Mouse (Mus musculus): ENCODE measurements around the gene Prm2.
A peak's percentile ranks its signal among the peaks of the same experiment; 100 is the strongest.

Prm2 gene

GRCm38 (mm10) chr16:10796034-10796433, at the start of gene Prm2:
TSS of gene Prm2 (minus strand) at chr16:10796134.
- DNase-seq (ENCODE audit: low spot score in 2 of 2): no peak

GRCm38 (mm10) chr16:10844319-10844670, 48.4 kb upstream of the Prm2 start:
- no peak for DNase-seq (ENCODE audit: low spot score in 2 of 2)

DNA sequence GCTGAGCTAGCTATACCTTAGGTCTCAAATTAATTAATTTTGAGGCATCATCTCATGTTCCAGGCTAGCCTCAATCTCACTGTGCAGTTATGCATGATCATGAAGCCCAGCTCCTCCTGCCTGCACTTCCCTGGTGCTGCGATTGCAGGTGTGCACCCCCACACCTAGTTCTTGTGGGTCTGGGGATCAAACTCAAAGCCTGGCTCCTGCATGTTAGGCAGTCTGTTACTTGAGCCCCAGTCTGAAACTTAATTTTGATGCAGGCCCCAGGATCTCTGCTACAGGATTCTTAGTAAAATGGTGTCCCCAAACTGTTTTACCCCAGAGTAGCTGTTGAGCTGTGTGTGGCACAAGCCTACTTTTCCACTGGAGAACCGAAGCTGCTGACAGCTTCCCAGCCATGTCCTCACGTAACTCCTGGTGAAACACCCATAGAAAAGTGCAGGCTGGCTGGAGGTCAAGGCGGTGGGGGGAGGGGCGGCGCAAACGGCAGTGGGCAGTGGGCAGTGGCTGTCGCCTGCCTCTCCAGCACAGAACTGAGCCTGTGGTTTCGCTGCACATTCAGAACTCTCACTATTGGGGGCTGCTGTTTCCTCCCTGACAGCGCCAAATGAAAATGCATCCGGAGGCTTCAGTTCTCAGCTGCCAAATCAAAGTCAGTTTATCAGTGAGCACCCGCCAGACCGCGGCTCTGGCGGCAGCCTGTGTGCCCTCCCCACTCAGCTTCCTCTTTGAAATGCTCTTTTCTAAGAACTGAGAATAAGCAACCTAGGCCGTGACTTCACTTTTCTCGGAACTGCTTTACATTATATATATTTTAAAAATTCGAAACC, 47.8 kb upstream of the Prm2 start:
- no peak for DNase-seq (ENCODE audit: low spot score in 2 of 2)

DNA sequence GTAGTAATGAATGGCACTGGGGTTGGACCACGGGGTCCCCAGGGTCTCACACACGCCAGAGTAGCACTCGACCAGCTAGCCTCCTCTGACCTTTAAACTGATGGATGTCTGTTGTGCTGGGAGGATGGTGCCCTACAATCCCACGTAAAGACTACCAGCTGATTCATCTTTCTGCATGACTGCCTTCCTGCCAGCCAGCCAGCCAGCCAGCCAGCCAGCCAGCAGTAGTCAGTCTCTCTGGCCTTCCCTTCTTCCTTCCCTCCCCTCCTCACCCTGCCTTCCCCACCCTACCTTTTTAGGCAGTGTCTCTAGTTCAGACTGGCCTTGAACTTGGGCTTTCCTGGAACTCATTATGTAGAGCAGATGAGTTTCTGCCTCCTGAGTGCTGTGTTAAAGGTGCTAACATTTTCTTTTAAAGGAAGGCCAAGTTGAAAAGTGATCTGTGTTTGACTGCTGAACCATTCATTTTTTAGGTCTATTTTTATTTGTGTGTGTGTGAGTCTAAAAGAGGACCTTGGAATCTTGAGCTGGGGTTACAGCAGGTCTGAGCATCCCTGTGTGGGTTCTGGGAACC, 46.4 kb upstream of the Prm2 start:
- no peak for DNase-seq (ENCODE audit: low spot score in 2 of 2)

DNA sequence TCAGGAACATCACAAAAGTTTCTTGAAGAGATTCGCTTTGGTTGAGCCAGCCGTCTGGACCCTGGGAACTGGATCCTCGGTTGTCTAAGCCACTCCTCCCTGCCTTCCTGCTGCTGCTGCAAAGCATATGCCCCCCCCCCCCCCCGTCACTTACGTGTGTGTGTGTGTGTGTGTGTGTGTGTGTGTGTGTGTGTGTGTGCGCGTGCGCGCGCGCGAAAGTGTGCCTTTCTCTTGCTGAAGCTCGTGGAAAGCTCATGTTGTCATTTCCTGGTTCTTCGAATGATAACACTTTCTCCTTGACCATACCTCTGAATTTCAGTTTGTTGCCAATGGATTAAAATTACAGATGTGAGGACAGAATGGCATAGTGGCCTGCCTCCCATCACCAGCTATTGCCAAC, 44.1 kb upstream of the Prm2 start:
- no peak for DNase-seq (ENCODE audit: low spot score in 2 of 2)

- DNase-seq (ENCODE audit: low spot score in 2 of 2): no peak
Measured at GRCm38 (mm10) chr16:10838487-10839245, 42.7 kb upstream of the Prm2 start.

- DNase-seq (ENCODE audit: low spot score in 2 of 2): no peak
Measured at GRCm38 (mm10) chr16:10837903-10838302, 42.0 kb upstream of the Prm2 start.

- no peak for DNase-seq (ENCODE audit: low spot score in 2 of 2)
Measured at GRCm38 (mm10) chr16:10837250-10837649, 41.3 kb upstream of the Prm2 start.

GRCm38 (mm10) chr16:10836388-10836787, 40.5 kb upstream of the Prm2 start:
- DNase-seq (ENCODE audit: low spot score in 2 of 2): no peak

- DNase-seq (ENCODE audit: low spot score in 2 of 2): peak; percentile 74 to 76
Measured at GRCm38 (mm10) chr16:10834911-10835587, 39.1 kb upstream of the Prm2 start, which contains the start of gene Rmi2. TSS of gene Rmi2 (plus strand) at chr16:10835059.

- no peak for DNase-seq (ENCODE audit: low spot score in 2 of 2)
Measured at GRCm38 (mm10) chr16:10834542-10834910, 38.6 kb upstream of the Prm2 start.

DNA sequence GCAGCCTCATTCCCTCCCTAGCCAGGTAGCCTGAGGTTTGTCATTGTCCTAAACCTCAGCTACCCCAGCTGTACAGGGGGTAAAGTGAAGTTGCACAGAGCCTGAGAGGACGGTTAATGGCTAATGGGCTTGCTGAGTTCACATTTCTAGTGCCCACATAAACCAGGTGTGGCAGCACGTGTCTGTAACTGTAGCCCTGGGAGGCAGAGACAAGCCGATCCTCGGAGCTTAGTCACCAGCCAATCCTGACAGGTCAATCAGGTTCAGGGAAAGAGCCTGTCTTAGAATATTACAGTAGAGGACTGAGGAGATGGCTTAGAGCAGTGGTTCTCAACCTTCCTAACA, 32.5 kb upstream of the Prm2 start:
- peak in 1 of 2 experiments; percentile 50 for DNase-seq (ENCODE audit: low spot score in 2 of 2)

GRCm38 (mm10) chr16:10827766-10828460, 32.0 kb upstream of the Prm2 start:
- DNase-seq (ENCODE audit: low spot score in 2 of 2): no peak

DNA sequence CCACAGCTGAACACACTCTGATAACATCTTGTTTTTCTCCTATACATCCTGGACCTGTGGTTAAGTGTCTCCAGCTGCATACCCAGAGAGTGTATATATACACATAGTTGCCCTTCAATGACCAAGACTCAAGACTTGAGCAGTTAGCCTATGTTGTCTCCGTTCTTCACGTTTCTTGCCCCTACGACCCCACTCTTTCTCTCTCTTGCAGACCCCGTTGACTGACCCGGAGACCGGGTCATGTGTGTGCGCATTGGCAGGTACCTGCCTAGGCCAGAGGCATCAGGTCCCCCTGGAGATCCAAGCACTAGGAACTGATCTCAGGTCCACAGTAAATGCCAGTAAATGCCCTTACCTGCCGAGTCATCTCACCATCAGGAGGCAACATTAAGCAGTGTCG, 31.3 kb upstream of the Prm2 start:
- DNase-seq (ENCODE audit: low spot score in 2 of 2): no peak

DNA sequence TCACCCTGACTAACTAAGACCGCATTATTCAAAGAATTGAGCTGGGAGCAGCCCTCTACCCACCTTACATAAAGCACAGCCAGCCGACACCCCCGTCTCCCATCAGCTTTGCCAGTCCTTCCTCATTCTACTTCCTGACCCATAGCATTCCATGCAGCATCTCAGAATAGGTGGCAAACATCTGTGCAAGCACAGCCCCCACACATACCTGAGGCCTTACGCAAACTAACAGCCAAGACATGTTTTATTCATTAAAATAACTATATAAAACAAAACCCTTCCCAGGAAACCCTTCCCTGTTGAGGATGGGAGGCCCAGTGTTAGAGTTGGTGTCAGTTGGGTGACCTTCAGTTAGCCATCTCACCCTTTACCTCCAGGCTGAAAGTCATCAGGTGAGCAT, 29.9 kb upstream of the Prm2 start:
- DNase-seq (ENCODE audit: low spot score in 2 of 2): no peak

- no peak for DNase-seq (ENCODE audit: low spot score in 2 of 2)
Measured at GRCm38 (mm10) chr16:10824536-10824935, 28.6 kb upstream of the Prm2 start.

DNA sequence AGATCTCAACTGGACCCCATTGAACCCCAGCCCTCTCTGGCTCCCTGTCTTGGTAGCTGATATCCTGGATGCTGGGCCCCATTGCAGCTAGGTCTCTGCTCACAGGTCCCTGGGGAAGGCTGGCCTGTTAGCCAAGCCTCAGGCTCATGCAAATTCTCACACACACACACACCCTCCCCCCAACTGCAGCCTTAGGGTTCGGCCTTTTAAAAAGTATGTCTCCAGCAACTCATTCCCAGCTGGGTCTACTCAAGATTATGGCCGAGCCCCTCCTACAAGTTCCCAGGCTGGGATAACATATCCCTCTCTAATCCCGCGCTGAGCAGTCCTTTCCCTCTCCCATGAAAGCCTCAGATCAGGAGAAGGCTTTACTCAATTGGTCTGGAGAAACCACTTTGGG, 25.5 kb upstream of the Prm2 start:
- no peak for DNase-seq (ENCODE audit: low spot score in 2 of 2)

GRCm38 (mm10) chr16:10819966-10820365, 24.0 kb upstream of the Prm2 start:
- DNase-seq (ENCODE audit: low spot score in 2 of 2): no peak

- DNase-seq (ENCODE audit: low spot score in 2 of 2): no peak
Measured at GRCm38 (mm10) chr16:10818579-10819135, 22.7 kb upstream of the Prm2 start.

GRCm38 (mm10) chr16:10814864-10815263, 18.9 kb upstream of the Prm2 start:
- no peak for DNase-seq (ENCODE audit: low spot score in 2 of 2)

DNA sequence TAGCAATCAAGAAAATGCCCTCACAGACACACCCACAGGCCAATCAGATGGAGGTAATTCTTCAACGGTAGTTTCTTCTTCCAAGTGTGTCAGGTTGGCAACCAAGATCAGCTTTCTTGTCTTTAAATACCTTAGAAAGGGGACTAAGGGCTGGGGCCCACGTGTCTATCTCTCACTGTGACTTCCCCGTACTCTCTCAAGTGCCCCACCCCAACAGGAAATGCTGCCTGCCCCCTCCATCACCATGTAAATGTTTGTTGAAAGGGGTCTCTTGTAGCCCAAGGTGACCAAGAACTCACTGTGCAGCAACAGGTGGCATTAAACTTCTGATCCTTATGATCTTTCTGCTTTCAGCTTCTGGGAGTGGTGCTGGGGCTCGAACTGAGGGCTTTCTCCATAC, 17.8 kb upstream of the Prm2 start:
- DNase-seq (ENCODE audit: low spot score in 2 of 2): no peak

Data from urinary bladder, adult 18-20 months (tissue).